Mouse (Mus musculus) lung, postnatal 0 days (tissue): ENCODE data around the gene Immp2l.

Source experiments
- CTCF ChIP-seq: IDR thresholded peaks from 2 replicates; pipeline ENCODE4 v1.5.1; 2016; ENCODE audit warnings: antibody characterized with exemption, mild to moderate bottlenecking
- EP300 ChIP-seq: IDR thresholded peaks from 2 replicates; pipeline ENCODE4 v1.6.1; 2016; ENCODE audit warnings: antibody characterized with exemption, mild to moderate bottlenecking, control low read depth

DNA sequence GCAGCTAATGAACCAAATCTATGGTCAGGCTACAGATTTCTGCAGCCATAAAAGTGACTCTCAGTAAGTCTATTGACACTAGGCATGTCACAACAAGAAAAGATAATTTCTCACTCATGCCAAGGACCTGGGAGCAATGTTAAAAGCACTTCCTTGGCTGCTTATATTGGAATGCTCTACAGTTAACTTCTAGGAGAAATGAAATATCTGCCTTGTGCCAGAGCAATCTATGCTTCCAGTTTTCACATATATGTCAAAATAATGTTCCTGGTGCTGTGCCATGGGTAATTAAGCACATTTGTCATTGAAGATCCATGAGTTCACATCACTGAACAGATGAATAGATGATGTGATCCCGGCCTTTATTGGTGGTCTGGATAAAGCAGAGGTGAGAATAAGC is 645.6 kb downstream of the Immp2l start:
- TF ChIP-seq EP300, result no peak
- no peak for TF ChIP-seq CTCF
